Mouse (Mus musculus): ENCODE measurements around the gene Clasp2. TPM values are rescaled to one million over a fixed set of nuclear protein-coding genes. Genes with fewer than 3 reads are reported as not detected.

Clasp2 gene
- 9.7 TPM for polyA plus RNA-seq (2014; fragmentation: Illumina TruSeq; extraction: RNeasy Lipid Tissue Mini Kit (QIAGEN cat#74804); ENCODE audit: insufficient read depth, low read depth, low replicate concordance)

DNA sequence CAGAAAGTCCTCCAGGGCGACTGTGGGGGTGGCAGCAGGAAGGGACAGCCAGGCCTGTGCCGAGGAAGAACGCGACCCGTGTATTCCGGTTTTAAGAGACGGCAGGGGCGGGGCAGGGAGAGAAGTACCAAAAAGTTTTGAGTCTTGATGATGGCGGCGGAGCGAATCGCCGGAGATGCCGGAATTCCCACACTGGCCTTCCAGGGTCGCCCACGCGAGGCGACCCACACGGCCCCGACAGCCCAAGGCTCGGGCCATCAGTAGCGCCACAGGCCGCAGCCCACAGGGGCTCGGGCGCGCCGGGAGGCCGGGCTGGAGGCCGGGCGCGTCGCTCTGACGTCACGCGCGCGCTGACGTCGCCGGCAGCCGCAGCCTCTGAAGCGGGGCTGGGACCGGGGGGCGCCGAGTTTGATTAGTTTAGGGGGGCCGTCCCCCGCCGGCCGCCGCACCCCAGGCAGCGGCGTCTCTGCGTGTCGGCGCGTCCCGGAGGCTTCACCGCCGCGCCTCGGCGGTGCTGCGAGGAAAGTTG is at the start of gene Clasp2:
TSS of gene Clasp2 (plus strand) at position 366 of the 529 bp plus-strand sequence.

GRCm38 (mm10) chr9:113707481-113708360 is 33.6 kb upstream of the Clasp2 start, which contains the start of gene Pdcd6ip:
Pdcd6ip (minus strand) TSS chr9:113708259.

DNA sequence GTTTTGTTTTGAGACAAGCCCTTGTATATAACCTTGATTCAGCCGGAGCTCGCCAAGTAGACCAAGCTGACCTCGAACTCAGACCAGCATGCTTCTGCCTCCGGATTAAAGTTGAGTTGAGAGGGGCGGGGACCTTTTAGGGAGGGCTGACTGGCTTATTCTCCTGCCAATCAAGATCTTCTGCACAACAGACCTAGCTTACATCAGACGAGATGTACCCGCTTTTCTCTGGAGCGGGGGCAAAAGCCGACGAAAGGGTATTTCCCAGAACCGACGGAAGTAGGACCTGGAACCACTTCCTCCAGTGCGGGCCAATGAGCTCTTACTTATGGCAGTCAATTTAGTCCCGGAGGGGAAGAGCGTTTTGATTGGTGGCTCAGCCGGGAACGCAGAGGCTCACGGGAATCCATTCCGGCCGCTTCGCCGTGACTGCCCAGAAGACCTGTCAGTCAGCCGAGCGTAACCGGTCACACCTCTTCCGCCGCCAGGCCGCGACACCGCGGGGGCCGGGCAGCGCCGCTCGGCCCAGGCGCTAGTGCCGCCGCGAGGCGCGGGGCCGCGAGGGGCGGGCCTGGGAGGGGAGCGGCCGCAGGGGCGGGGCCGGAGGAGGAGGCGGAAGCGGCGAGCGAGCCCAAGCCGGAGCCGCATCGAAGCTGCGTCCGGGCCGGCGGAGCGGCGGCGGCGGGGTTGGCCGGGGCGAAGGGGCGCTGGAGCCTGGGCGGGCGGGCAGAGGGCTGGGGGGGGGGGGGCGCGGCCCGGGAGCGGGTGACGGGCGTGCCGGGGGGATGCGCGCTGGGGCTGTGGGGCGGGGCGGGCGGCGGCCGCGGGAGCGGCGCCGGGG is 189.5 kb downstream of the Clasp2 start, which contains the start of gene Ubp1:
TSS of gene Ubp1 (plus strand) at position 401 of the 841 bp plus-strand sequence.

Other genes starting within 250 kb of the Clasp2 start
- gene Pdcd6ip, start 33.2 kb upstream of the Clasp2 start, polyA plus RNA-seq (2014; fragmentation: Illumina TruSeq; extraction: RNeasy Lipid Tissue Mini Kit (QIAGEN cat#74804); ENCODE audit: insufficient read depth, low read depth, low replicate concordance) = 34.0 TPM
- gene Ubp1, start 189.5 kb downstream of the Clasp2 start, polyA plus RNA-seq (2014; fragmentation: Illumina TruSeq; extraction: RNeasy Lipid Tissue Mini Kit (QIAGEN cat#74804); ENCODE audit: insufficient read depth, low read depth, low replicate concordance) = 18.4 TPM

Data from lung, adult 10 weeks (tissue).